Mouse (Mus musculus): ENCODE measurements around the gene P2ry12. TPM values are rescaled to one million over a fixed set of nuclear protein-coding genes. Genes with fewer than 3 reads are reported as not detected.

P2ry12 gene
- polyA plus RNA-seq, 1 experiment = 6.7 TPM

DNA sequence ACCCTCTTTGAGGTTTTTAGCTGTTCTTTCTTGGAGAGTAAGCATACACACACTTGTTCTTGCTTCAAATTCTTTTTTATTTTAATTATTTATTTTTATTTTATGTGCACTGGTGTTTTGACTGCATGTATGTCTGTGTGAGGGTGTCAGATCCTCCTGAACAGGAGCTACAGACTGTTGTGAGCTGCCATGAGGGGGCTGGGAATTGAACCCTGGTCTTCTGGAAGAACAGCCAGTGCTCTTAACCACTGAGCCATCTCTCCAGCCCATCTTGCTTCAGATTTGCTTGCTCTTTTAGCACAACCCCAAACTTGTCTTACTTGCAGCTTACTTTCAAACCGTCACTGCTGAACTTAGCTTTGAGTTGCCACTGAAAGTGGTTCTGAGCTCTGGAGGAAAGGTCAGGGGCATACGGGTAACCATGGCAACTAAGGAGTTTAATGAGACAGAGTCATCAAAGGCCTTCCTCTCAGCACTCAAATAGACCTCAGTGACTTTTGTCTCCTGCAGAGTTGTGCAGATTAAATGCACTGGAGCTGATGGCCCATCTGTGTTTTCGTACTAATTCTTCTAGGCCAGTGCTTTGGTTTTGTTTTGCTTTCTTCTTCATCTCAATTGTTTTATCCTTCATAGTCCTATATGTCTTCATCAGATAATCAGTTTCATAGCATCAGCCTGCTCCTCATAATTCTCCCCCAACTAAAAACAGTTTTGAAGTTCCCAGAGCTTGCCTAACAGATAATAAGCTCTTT lies 15.0 kb upstream of the P2ry12 start:
- DNase-seq (ENCODE audit: low read depth) = peak; percentile 62
- no peak for TF ChIP-seq POLR2A (IDR thresholded peaks at IDR 0.05; ENCODE audit: borderline replicate concordance, extremely low read depth, insufficient read depth, insufficient read length, poor library complexity, severe bottlenecking)
- no peak for TF ChIP-seq CTCF (IDR thresholded peaks at IDR 0.05; ENCODE audit: borderline replicate concordance, extremely low read depth, insufficient read depth, insufficient read length)

GRCm38 (mm10) chr3:59270811-59271210 lies 8.1 kb upstream of the P2ry12 start:
- TF ChIP-seq POLR2A (IDR thresholded peaks at IDR 0.05; ENCODE audit: borderline replicate concordance, extremely low read depth, insufficient read depth, insufficient read length, poor library complexity, severe bottlenecking) (no peak), CTCF (IDR thresholded peaks at IDR 0.05; ENCODE audit: borderline replicate concordance, extremely low read depth, insufficient read depth, insufficient read length) (no peak)
- DNase-seq (ENCODE audit: low read depth) = no peak

DNA sequence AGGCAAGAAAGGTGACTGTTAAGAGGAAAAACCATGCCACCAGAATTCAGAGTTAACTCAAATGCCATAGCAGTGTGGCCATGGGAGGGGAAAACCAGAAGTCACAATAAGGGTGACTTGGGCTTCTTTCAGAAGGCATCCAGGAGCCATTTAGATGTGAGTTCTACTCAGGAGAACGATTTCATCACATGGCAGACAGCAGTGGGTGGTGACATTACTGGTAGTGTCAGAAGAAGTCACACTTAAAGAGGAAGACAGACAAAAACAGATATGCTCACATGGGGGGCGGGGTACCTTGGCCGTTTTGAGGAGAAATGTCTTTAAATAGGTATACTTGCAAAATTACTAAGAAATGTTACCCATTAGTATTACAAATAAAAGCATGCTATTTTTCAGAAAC lies 1.3 kb upstream of the P2ry12 start:
- TF ChIP-seq POLR2A (IDR thresholded peaks at IDR 0.05; ENCODE audit: borderline replicate concordance, extremely low read depth, insufficient read depth, insufficient read length, poor library complexity, severe bottlenecking) = no peak
- TF ChIP-seq CTCF (IDR thresholded peaks at IDR 0.05; ENCODE audit: borderline replicate concordance, extremely low read depth, insufficient read depth, insufficient read length) = no peak
- DNase-seq (ENCODE audit: low read depth) = no peak

DNA sequence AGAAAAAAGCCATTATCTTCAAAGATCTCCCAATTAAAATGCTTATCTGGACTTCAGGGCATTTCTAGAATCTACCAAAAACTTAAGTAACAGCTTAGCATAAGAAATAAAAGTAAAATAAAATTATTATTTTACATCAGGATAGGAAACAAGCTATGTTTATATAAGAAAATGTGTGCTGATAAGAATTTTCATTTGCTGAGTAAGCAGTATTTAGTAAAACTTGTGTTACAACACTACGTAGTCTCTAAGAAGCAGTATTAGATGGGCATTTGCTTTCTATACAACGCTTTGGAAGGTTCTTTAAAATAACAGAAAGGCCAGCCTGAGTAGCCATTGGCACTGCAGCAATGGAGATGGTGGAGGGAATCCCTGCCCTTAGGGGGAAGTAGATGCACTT lies 746 bp upstream of the P2ry12 start:
- no peak for DNase-seq (ENCODE audit: low read depth)
- TF ChIP-seq POLR2A (IDR thresholded peaks at IDR 0.05; ENCODE audit: borderline replicate concordance, extremely low read depth, insufficient read depth, insufficient read length, poor library complexity, severe bottlenecking) = no peak
- TF ChIP-seq CTCF (IDR thresholded peaks at IDR 0.05; ENCODE audit: borderline replicate concordance, extremely low read depth, insufficient read depth, insufficient read length) = no peak

- TF ChIP-seq CTCF (IDR thresholded peaks at IDR 0.05; ENCODE audit: borderline replicate concordance, extremely low read depth, insufficient read depth, insufficient read length) (no peak), POLR2A (IDR thresholded peaks at IDR 0.05; ENCODE audit: borderline replicate concordance, extremely low read depth, insufficient read depth, insufficient read length, poor library complexity, severe bottlenecking) (no peak)
- DNase-seq (ENCODE audit: low read depth) = peak; percentile 56
Observed at GRCm38 (mm10) chr3:59261709-59262472, 780 bp downstream of the P2ry12 start.

DNA sequence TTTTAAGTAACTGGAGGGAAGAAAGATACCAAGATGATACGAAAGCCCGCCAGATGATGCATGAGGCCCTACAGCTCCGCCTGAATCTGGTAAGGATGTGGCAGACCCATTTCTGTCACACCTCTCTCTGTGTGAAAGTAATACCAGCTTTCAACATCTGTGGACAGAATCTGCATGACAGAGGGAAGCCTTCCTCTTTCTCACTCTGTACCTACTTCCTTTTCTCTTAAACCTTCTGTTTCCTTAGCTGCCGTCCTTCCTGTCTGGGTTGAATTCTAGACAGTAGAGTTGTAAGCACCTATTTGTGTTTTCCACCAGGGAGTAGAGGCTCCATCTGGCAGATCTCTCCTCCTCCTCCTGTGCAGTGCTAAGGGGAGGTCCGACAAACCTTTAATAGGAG lies 1.9 kb downstream of the P2ry12 start:
- no peak for TF ChIP-seq CTCF (IDR thresholded peaks at IDR 0.05; ENCODE audit: borderline replicate concordance, extremely low read depth, insufficient read depth, insufficient read length)
- TF ChIP-seq POLR2A (IDR thresholded peaks at IDR 0.05; ENCODE audit: borderline replicate concordance, extremely low read depth, insufficient read depth, insufficient read length, poor library complexity, severe bottlenecking) = no peak
- no peak for DNase-seq (ENCODE audit: low read depth)

- no peak for DNase-seq (ENCODE audit: low read depth)
- TF ChIP-seq CTCF (IDR thresholded peaks at IDR 0.05; ENCODE audit: borderline replicate concordance, extremely low read depth, insufficient read depth, insufficient read length) = no peak
- TF ChIP-seq POLR2A (IDR thresholded peaks at IDR 0.05; ENCODE audit: borderline replicate concordance, extremely low read depth, insufficient read depth, insufficient read length, poor library complexity, severe bottlenecking) = no peak
Observed at GRCm38 (mm10) chr3:59257740-59258664, 4.7 kb downstream of the P2ry12 start.

DNA sequence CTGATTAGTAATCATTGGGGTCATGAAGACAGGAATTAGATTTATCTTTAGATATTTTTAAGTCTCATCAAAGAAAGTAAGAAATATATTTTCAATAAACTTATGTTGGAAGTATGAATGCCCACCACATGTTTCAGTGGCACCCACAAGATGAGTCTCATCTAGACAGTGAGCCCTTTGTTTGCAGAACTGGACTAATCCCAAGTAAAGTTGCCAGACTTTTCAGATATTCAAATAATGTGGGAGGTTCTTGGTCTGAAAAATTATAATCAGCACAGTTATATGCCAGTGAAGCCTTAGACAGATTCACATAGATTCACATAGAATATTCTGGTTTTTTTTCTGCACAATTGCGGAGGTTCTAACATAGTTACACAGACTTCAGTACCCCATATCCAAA lies 12.2 kb downstream of the P2ry12 start:
- TF ChIP-seq CTCF (IDR thresholded peaks at IDR 0.05; ENCODE audit: borderline replicate concordance, extremely low read depth, insufficient read depth, insufficient read length) (no peak), POLR2A (IDR thresholded peaks at IDR 0.05; ENCODE audit: borderline replicate concordance, extremely low read depth, insufficient read depth, insufficient read length, poor library complexity, severe bottlenecking) (no peak)

GRCm38 (mm10) chr3:59248031-59248430 lies 14.6 kb downstream of the P2ry12 start:
- no peak for TF ChIP-seq CTCF (IDR thresholded peaks at IDR 0.05; ENCODE audit: borderline replicate concordance, extremely low read depth, insufficient read depth, insufficient read length)
- TF ChIP-seq POLR2A (IDR thresholded peaks at IDR 0.05; ENCODE audit: borderline replicate concordance, extremely low read depth, insufficient read depth, insufficient read length, poor library complexity, severe bottlenecking) = no peak
- DNase-seq (ENCODE audit: low read depth) = no peak

More for the DNA sequence above, 12.2 kb downstream of the P2ry12 start:
- no peak for DNase-seq (ENCODE audit: low read depth)

DNA sequence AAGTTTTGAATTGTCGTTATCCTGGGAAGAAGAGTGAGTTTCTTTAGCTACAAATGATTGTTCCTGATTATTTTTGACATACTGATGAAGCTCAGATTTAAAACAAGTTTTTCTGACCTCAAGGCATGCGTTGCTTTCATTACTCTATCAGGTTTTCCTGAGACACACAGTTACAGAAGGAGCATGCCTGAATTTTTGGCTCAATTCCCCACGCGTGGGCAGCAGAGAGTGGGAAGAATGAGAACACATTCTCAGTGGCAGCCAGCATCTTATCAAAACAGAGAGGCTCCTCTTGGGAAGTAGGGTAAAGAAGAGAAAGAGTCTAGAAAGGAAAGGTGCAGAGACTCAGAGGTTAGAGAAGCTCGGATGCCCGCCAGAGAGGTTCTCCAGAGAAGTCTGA lies 19.3 kb downstream of the P2ry12 start:
- TF ChIP-seq CTCF (IDR thresholded peaks at IDR 0.05; ENCODE audit: borderline replicate concordance, extremely low read depth, insufficient read depth, insufficient read length) = no peak
- TF ChIP-seq POLR2A (IDR thresholded peaks at IDR 0.05; ENCODE audit: borderline replicate concordance, extremely low read depth, insufficient read depth, insufficient read length, poor library complexity, severe bottlenecking) = no peak
- DNase-seq (ENCODE audit: low read depth) = no peak

DNA sequence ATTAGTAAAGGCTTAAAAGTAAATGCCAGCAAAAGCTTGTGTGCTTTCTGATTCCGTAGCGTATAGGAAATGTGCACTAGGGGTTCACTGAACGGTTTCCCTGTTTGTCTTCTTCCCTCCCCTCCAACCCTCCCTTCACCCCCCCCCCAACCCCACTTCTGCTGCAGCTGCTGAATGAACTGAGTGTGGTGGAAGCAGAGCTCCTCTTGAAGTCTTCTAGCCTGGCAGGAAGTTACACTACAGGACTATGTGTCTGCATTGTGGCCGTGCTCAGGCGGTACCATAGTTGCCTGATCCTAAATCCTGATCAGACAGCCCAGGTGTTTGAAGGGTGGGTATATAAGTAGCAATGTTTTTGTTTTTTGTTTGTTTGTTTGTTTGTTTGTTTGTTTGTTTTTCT lies 27.8 kb downstream of the P2ry12 start:
- no peak for DNase-seq (ENCODE audit: low read depth)
- TF ChIP-seq CTCF (IDR thresholded peaks at IDR 0.05; ENCODE audit: borderline replicate concordance, extremely low read depth, insufficient read depth, insufficient read length) (no peak), POLR2A (IDR thresholded peaks at IDR 0.05; ENCODE audit: borderline replicate concordance, extremely low read depth, insufficient read depth, insufficient read length, poor library complexity, severe bottlenecking) (no peak)

Measured in brain, embryonic 14.5 days (tissue).